Mouse (Mus musculus) MEL (cell line): ENCODE results near the gene Aldh3b1.

Experiments used
- CTCF ChIP-seq, 3 experiments: IDR thresholded peaks in 2 of 3; conservative IDR thresholded peaks in 1 of 3; 2 replicates each; pipeline ENCODE4 v1.5.1; 2011 to 2012; ENCODE audit warnings: low read length in 3 of 3, low read depth in 2 of 3, mild to moderate bottlenecking in 2 of 3, improper control_type of control experiment in 1 of 3, inconsistent platforms in 1 of 3, mixed read lengths in 1 of 3, moderate library complexity in 1 of 3; ENCODE audit not compliant: control insufficient read depth in 1 of 3, insufficient read depth in 1 of 3, poor library complexity in 1 of 3, severe bottlenecking in 1 of 3
- POLR2A ChIP-seq, 2 experiments: IDR thresholded peaks; 2 replicates each; pipeline ENCODE4 v1.6.1; 2011 to 2012; ENCODE audit warnings: low read length in 2 of 2, mild to moderate bottlenecking in 2 of 2, control low read depth in 1 of 2, improper control_type of control experiment in 1 of 2, low read depth in 1 of 2, moderate library complexity in 1 of 2; ENCODE audit not compliant: control insufficient read depth in 1 of 2, insufficient read depth in 1 of 2, poor library complexity in 1 of 2
- RCOR1 ChIP-seq: IDR thresholded peaks from 2 replicates; pipeline ENCODE4 v1.6.1; 2012; ENCODE audit warnings: low read depth, mild to moderate bottlenecking, inconsistent platforms, low read length, improper control_type of control experiment
- ZC3H11A ChIP-seq: IDR thresholded peaks from 2 replicates; pipeline ENCODE4 v1.6.1; 2012; ENCODE audit warnings: low read depth, mild to moderate bottlenecking, inconsistent platforms, low read length, improper control_type of control experiment

GRCm38 (mm10) chr19:3926685-3927084, 2.9 kb downstream of the Aldh3b1 start:
- TF ChIP-seq RCOR1 (no peak), CTCF (IDR thresholded peaks at IDR 0.05 in 2 of 3, conservative IDR thresholded peaks at IDR 0.05 in 1 of 3; ENCODE audit: control insufficient read depth in 1 of 3, insufficient read depth in 1 of 3, low read depth in 2 of 3, low read length in 3 of 3, poor library complexity in 1 of 3, severe bottlenecking in 1 of 3) (no peak), POLR2A (IDR thresholded peaks at IDR 0.05; ENCODE audit: control insufficient read depth in 1 of 2, insufficient read depth in 1 of 2, low read depth in 1 of 2, low read length in 2 of 2, poor library complexity in 1 of 2) (no peak), ZC3H11A (no peak)
